Mouse (Mus musculus): ENCODE results near the gene Mmd2. TPM values are rescaled to one million over a fixed set of nuclear protein-coding genes. Genes with fewer than 3 reads are reported as not detected.

The Mmd2 gene
- polyA plus RNA-seq, 1 experiment from 2014 or later, result 5.7 TPM

GRCm38 (mm10) chr5:142557397-142558067 lies 51.1 kb downstream of the Mmd2 start:
- no peak overlapping the region for H3K27ac ChIP-seq (ENCODE audit: low read depth, low read length)
- H3K4me3 ChIP-seq (ENCODE audit: low read depth, low read length), result no peak overlapping the region
- WGBS, result 24% methylated on average over 15 of the region's 21 CpGs
- H3K27me3 ChIP-seq (ENCODE audit: control insufficient read depth, insufficient read depth, low read length), result no peaks in the 10 kb centered on the region
- ATAC-seq (ENCODE audit: insufficient read depth, low FRiP score, low TSS enrichment) (no peak), DNase-seq (ENCODE audit: low spot score) (peak; percentile 80)
- H3K4me1 ChIP-seq (ENCODE audit: control insufficient read depth, insufficient read depth, low read length), result no peaks in the 10 kb centered on the region
- H3K36me3 ChIP-seq (ENCODE audit: control insufficient read depth, insufficient read depth, low read length), result no peaks in the 10 kb centered on the region
- H3K4me2 ChIP-seq (ENCODE audit: low read depth), result no peak overlapping the region
- no peaks in the 10 kb centered on the region for H3K9me3 ChIP-seq (ENCODE audit: control insufficient read depth, low read length)
- no peak overlapping the region for H3K9ac ChIP-seq (ENCODE audit: low read length)

DNA sequence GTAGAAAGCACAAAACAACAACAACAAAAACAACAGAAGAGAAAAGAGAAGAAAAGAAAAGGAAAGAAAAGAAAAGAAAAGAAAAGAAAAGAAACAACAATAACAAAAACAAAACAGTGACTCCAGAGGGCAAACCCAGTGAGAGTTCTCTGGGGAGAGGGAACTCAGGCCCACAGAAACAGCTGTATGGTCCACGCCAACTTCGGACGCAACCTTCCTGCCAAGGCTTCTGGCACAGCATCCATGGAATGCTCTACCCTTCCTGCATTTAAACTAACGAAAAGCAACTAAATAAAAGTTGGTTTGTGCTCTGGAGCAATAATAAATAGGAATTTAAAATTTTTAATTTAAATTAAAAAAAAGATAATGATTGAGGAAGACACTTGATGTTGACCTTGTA lies 51.9 kb downstream of the Mmd2 start:
- no peak for DNase-seq (ENCODE audit: low spot score)
- H3K27ac ChIP-seq (ENCODE audit: low read depth, low read length), result no peak overlapping the region
- no peaks in the 10 kb centered on the region for H3K36me3 ChIP-seq (ENCODE audit: control insufficient read depth, insufficient read depth, low read length)
- H3K9me3 ChIP-seq (ENCODE audit: control insufficient read depth, low read length), result no peaks in the 10 kb centered on the region
- no peaks in the 10 kb centered on the region for H3K27me3 ChIP-seq (ENCODE audit: control insufficient read depth, insufficient read depth, low read length)
- no peak for ATAC-seq (ENCODE audit: insufficient read depth, low FRiP score, low TSS enrichment)
- H3K4me2 ChIP-seq (ENCODE audit: low read depth), result no peak overlapping the region
- H3K4me1 ChIP-seq (ENCODE audit: control insufficient read depth, insufficient read depth, low read length), result no peaks in the 10 kb centered on the region
- H3K9ac ChIP-seq (ENCODE audit: low read length), result no peak overlapping the region
- WGBS, result 93% methylated on average over 4 of the region's 4 CpGs
- H3K4me3 ChIP-seq (ENCODE audit: low read depth, low read length), result no peak overlapping the region

- ATAC-seq (ENCODE audit: insufficient read depth, low FRiP score, low TSS enrichment) (no peak), DNase-seq (ENCODE audit: low spot score) (no peak)
- Histone ChIP-seq H3K36me3 (ENCODE audit: control insufficient read depth, insufficient read depth, low read length) (no peaks in the 10 kb centered on the region), H3K27ac (ENCODE audit: low read depth, low read length) (no peak overlapping the region), H3K9me3 (ENCODE audit: control insufficient read depth, low read length) (no peaks in the 10 kb centered on the region), H3K4me3 (ENCODE audit: low read depth, low read length) (no peak overlapping the region), H3K9ac (ENCODE audit: low read length) (no peak overlapping the region), H3K4me2 (ENCODE audit: low read depth) (no peak overlapping the region), H3K4me1 (ENCODE audit: control insufficient read depth, insufficient read depth, low read length) (no peaks in the 10 kb centered on the region), H3K27me3 (ENCODE audit: control insufficient read depth, insufficient read depth, low read length) (no peaks in the 10 kb centered on the region)
- WGBS, result 80% methylated on average over 5 of the region's 5 CpGs
Observed at GRCm38 (mm10) chr5:142555866-142556265, 52.7 kb downstream of the Mmd2 start.

GRCm38 (mm10) chr5:142550706-142551652 lies 57.6 kb downstream of the Mmd2 start, which contains the start of gene Radil:
Gene Radil, minus strand, starts transcription at chr5:142551098.
- Histone ChIP-seq H3K4me2 (ENCODE audit: low read depth) (peak within 1 kb of the TSS; percentile 98), H3K36me3 (ENCODE audit: control insufficient read depth, insufficient read depth, low read length) (no peaks in the 10 kb centered on the region), H3K4me1 (ENCODE audit: control insufficient read depth, insufficient read depth, low read length) (0 out of 2 replicates have a peak, but pooled peaks cover 14% of the 10 kb centered on the region), H3K4me3 (ENCODE audit: low read depth, low read length) (peak within 1 kb of the TSS; percentile 64), H3K9me3 (ENCODE audit: control insufficient read depth, low read length) (no peaks in the 10 kb centered on the region), H3K27me3 (ENCODE audit: control insufficient read depth, insufficient read depth, low read length) (no peaks in the 10 kb centered on the region), H3K27ac (ENCODE audit: low read depth, low read length) (peak within 1 kb of the TSS; percentile 79), H3K9ac (ENCODE audit: low read length) (peak within 1 kb of the TSS; percentile 54)
- ATAC-seq (ENCODE audit: insufficient read depth, low FRiP score, low TSS enrichment) (peak; percentile 89), DNase-seq (ENCODE audit: low spot score) (peak; percentile 97)
- WGBS, result 2% methylated on average over 77 of the region's 80 CpGs

DNA sequence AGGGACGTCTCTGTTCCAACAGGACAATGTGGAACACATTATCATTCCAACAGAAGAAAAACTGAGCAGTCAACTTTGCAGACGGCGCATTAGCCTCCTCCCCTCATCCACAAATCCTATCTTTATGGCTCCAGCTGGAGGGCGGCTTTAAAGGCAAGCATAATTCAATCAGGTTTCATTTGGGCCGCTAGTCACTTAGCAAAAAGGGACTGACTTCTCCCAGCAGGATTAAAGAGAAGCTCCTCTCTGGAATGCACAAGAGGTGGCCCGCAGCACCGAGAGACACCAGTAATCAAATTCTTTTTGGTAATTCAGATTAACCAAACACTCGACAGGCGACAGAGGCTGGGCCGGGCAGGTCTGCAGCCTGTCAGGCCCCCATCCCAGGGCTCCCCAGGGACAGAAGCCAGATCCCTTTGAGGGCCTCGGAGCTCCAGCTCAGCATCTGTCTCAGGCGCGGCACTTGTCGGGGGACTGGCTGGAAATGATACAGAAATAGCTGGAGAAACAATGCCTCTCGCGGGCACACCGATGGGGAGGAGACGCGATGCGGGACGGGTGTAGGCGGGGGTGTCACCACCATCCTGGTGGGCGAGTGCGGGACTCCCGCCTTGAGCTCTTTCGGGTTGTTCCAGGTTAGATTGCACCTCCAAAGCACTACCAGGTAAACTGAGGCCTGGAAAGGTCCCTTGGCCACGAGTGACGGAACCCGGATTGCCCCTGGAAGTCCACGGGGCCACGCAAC lies 58.5 kb downstream of the Mmd2 start:
- ATAC-seq (ENCODE audit: insufficient read depth, low FRiP score, low TSS enrichment), result peak; percentile 69
- Histone ChIP-seq H3K4me3 (ENCODE audit: low read depth, low read length) (peak overlapping the region; percentile 64), H3K9ac (ENCODE audit: low read length) (peak overlapping the region; percentile 54), H3K36me3 (ENCODE audit: control insufficient read depth, insufficient read depth, low read length) (no peaks in the 10 kb centered on the region), H3K27ac (ENCODE audit: low read depth, low read length) (peak overlapping the region; percentile 79), H3K4me1 (ENCODE audit: control insufficient read depth, insufficient read depth, low read length) (0 out of 2 replicates have a peak, but pooled peaks cover 14% of the 10 kb centered on the region), H3K4me2 (ENCODE audit: low read depth) (peak overlapping the region; percentile 98), H3K9me3 (ENCODE audit: control insufficient read depth, low read length) (no peaks in the 10 kb centered on the region), H3K27me3 (ENCODE audit: control insufficient read depth, insufficient read depth, low read length) (no peaks in the 10 kb centered on the region)
- peak; percentile 62 for DNase-seq (ENCODE audit: low spot score)
- WGBS, result 1% methylated on average over 31 of the region's 31 CpGs

DNA sequence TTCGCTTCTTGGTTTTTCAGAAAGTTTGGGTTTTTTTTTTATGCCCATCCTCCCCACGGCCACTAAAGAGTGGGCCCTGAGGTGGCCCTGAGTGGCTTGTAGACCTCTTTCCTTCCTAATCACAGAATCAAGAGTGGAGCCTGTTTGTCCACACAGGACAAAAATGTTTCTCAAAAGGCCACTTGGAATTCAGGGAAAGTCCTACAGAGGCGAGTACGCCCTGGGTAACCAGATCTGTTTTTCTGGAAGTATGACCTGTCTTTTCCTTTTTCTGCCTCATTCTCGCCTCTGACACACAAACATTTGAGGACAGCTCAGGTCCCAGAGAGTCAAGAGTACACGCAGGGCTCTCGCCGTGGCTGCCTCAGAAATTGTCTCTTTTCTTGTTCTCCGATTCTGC lies 59.2 kb downstream of the Mmd2 start:
- H3K4me3 ChIP-seq (ENCODE audit: low read depth, low read length), result no peak overlapping the region
- H3K9ac ChIP-seq (ENCODE audit: low read length), result no peak overlapping the region
- whole genome bisulfite sequencing, result 28% methylated on average over 9 of the region's 9 CpGs
- no peaks in the 10 kb centered on the region for H3K27me3 ChIP-seq (ENCODE audit: control insufficient read depth, insufficient read depth, low read length)
- H3K4me1 ChIP-seq (ENCODE audit: control insufficient read depth, insufficient read depth, low read length), result 0 out of 2 replicates have a peak, but pooled peaks cover 14% of the 10 kb centered on the region
- DNase-seq (ENCODE audit: low spot score) (no peak), ATAC-seq (ENCODE audit: insufficient read depth, low FRiP score, low TSS enrichment) (no peak)
- H3K9me3 ChIP-seq (ENCODE audit: control insufficient read depth, low read length), result no peaks in the 10 kb centered on the region
- peak overlapping the region; percentile 36; the same call in 1 of the 2 replicates for H3K27ac ChIP-seq (ENCODE audit: low read depth, low read length)
- no peaks in the 10 kb centered on the region for H3K36me3 ChIP-seq (ENCODE audit: control insufficient read depth, insufficient read depth, low read length)
- H3K4me2 ChIP-seq (ENCODE audit: low read depth), result peak overlapping the region; percentile 98

DNA sequence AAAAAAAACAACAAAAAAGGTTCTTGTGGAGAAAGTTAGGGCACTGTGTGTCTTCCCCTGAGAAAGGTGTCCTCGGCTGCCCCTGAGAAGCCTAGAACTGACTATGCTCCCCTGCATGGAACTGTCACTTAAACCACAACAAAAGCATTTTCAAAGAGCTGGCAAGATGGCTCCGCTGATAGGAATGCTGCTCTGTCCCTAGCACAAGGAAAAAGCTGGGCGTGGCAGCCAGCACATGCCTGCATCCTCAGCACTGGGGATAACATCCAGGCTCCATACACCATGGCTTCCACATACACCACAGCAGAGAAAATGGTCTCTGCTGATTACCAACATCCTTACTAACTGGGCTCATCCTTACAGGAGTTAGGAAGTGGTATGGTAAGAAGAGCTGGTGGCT lies 61.5 kb downstream of the Mmd2 start:
- no peak overlapping the region for H3K4me3 ChIP-seq (ENCODE audit: low read depth, low read length)
- ATAC-seq (ENCODE audit: insufficient read depth, low FRiP score, low TSS enrichment) (no peak), DNase-seq (ENCODE audit: low spot score) (no peak)
- H3K9me3 ChIP-seq (ENCODE audit: control insufficient read depth, low read length), result no peaks in the 10 kb centered on the region
- H3K36me3 ChIP-seq (ENCODE audit: control insufficient read depth, insufficient read depth, low read length), result no peaks in the 10 kb centered on the region; the same call in 1 of the 2 replicates
- H3K27ac ChIP-seq (ENCODE audit: low read depth, low read length), result no peak overlapping the region
- no peak overlapping the region for H3K4me2 ChIP-seq (ENCODE audit: low read depth)
- WGBS, result 77% methylated on average over 3 of the region's 3 CpGs
- 0 out of 2 replicates have a peak, but pooled peaks cover 14% of the 10 kb centered on the region for H3K4me1 ChIP-seq (ENCODE audit: control insufficient read depth, insufficient read depth, low read length)
- H3K27me3 ChIP-seq (ENCODE audit: control insufficient read depth, insufficient read depth, low read length), result no peaks in the 10 kb centered on the region
- no peak overlapping the region for H3K9ac ChIP-seq (ENCODE audit: low read length)

DNA sequence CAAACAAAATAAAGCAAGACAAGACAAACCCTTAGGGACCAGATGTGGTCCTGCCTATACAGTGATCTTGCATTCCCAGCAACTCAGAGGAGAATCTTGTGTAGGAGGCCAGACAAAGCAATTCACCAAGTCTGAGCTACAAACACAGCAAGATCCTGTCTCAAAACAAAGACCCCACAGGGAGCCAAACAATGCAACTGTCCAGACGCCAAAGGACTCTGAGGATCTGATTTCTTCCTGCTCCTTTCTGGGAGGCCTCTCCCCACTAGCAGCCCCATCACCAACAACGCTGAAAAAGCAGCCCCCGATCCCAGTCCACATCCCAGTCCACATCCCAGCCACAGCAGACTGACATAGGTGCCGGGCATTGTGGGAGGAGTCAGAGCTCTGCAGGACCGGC lies 62.3 kb downstream of the Mmd2 start:
- Histone ChIP-seq H3K9me3 (ENCODE audit: control insufficient read depth, low read length) (no peaks in the 10 kb centered on the region), H3K27me3 (ENCODE audit: control insufficient read depth, insufficient read depth, low read length) (no peaks in the 10 kb centered on the region), H3K9ac (ENCODE audit: low read length) (peak overlapping the region; percentile 33; the same call in 1 of the 2 replicates), H3K27ac (ENCODE audit: low read depth, low read length) (no peak overlapping the region), H3K4me1 (ENCODE audit: control insufficient read depth, insufficient read depth, low read length) (0 out of 2 replicates have a peak, but pooled peaks cover 14% of the 10 kb centered on the region), H3K4me3 (ENCODE audit: low read depth, low read length) (no peak overlapping the region), H3K36me3 (ENCODE audit: control insufficient read depth, insufficient read depth, low read length) (no peaks in the 10 kb centered on the region; the same call in 1 of the 2 replicates), H3K4me2 (ENCODE audit: low read depth) (no peak overlapping the region)
- ATAC-seq (ENCODE audit: insufficient read depth, low FRiP score, low TSS enrichment), result no peak
- DNase-seq (ENCODE audit: low spot score), result peak; percentile 20
- 13% methylated on average over 5 of the region's 5 CpGs for WGBS

All from neural tube, embryonic 11.5 days (tissue).